Mouse (Mus musculus) stomach, postnatal 0 days (tissue): ENCODE measurements around the gene Asb2.

Experiments used
- CTCF ChIP-seq: IDR thresholded peaks from 2 replicates; pipeline ENCODE4 v1.5.1; 2016; ENCODE audit warnings: antibody characterized with exemption, low read depth, mild to moderate bottlenecking, moderate library complexity
- EP300 ChIP-seq: optimal IDR thresholded peaks from 2 replicates; pipeline ENCODE3; 2016; ENCODE audit warnings: antibody characterized with exemption

- TF ChIP-seq CTCF (no peak), EP300 (no peak)
These were observed 41.7 kb downstream of the Asb2 start for GRCm38 (mm10) chr12:103313871-103314639.
